Mouse (Mus musculus) kidney, embryonic 14.5 days (tissue): ENCODE measurements around the gene Lmtk3. TPM values are rescaled to one million over a fixed set of nuclear protein-coding genes. Genes with fewer than 3 reads are reported as not detected.
A peak's percentile ranks its signal among the peaks of the same experiment; 100 is the strongest.

Experiments used
- ATAC-seq: fragments of 200-750 bp; cut with Nextera tagmentation; 2 replicates; pipeline ENCODE4 v1.8.0; 2017; ENCODE audit warnings: moderate number of reproducible peaks, mild to moderate bottlenecking, moderate TSS enrichment, moderate library complexity; ENCODE audit not compliant: low FRiP score, low TSS enrichment
- H3K27ac ChIP-seq: fragments of 300-500 bp; sonication (generic); 2 replicates; pipeline ENCODE4 v1.5.1; 2014; ENCODE audit warnings: low read depth, mild to moderate bottlenecking, low read length, moderate library complexity, mixed read lengths
- H3K27me3 ChIP-seq: fragments of 300-500 bp; sonication (generic); 2 replicates; pipeline ENCODE4 v1.6.1; 2014; ENCODE audit warnings: mild to moderate bottlenecking, low read length; ENCODE audit not compliant: control insufficient read depth, insufficient read depth
- H3K36me3 ChIP-seq: fragments of 300-500 bp; sonication (generic); 2 replicates; pipeline ENCODE4 v1.6.1; 2014; ENCODE audit warnings: low read length, mixed read lengths; ENCODE audit not compliant: control insufficient read depth, insufficient read depth
- H3K4me1 ChIP-seq: fragments of 300-500 bp; sonication (generic); 2 replicates; pipeline ENCODE4 v1.6.1; 2014; ENCODE audit warnings: low read length, mixed read lengths; ENCODE audit not compliant: control insufficient read depth, insufficient read depth
- H3K4me2 ChIP-seq: fragments of 300-500 bp; sonication (generic); replicated peaks from 2 replicates; pipeline ENCODE4 v1.6.1; 2014; ENCODE audit warnings: low read depth, mild to moderate bottlenecking, low read length
- H3K4me3 ChIP-seq: fragments of 300-500 bp; sonication (generic); 2 replicates; pipeline ENCODE4 v1.5.1; 2014; ENCODE audit warnings: mild to moderate bottlenecking, low read length
- H3K9ac ChIP-seq: fragments of 300-500 bp; sonication (generic); 2 replicates; pipeline ENCODE4 v1.6.1; 2014; ENCODE audit warnings: low read depth, mild to moderate bottlenecking, low read length, moderate library complexity
- H3K9me3 ChIP-seq: fragments of 300-500 bp; sonication (generic); 2 replicates; pipeline ENCODE4 v1.6.1; 2016; ENCODE audit warnings: low read length; ENCODE audit not compliant: control insufficient read depth
- WGBS: fragments of 180-500 bp; shearing (Covaris S2); extraction: QIAGEN DNeasy Blood & Tissue Kit; methylation state at CpG from one replicate; pipeline ENCODE4 v1.1.7; 2014; 5-methylcytosine and 5-hydroxymethylcytosine counted together
- polyA plus RNA-seq: library from polyadenylated mRNA; unstranded; fragments of >200 nt; fragmentation: Nextera tagmentation; extraction: Ambion mirVana; gene quantifications from 2 replicates; pipeline ENCODE4 v1.2.1, GENCODE M21; 2014

Gene Lmtk3
- polyA plus RNA-seq, 1 experiment from 2014 or later, result 2.8 TPM

DNA sequence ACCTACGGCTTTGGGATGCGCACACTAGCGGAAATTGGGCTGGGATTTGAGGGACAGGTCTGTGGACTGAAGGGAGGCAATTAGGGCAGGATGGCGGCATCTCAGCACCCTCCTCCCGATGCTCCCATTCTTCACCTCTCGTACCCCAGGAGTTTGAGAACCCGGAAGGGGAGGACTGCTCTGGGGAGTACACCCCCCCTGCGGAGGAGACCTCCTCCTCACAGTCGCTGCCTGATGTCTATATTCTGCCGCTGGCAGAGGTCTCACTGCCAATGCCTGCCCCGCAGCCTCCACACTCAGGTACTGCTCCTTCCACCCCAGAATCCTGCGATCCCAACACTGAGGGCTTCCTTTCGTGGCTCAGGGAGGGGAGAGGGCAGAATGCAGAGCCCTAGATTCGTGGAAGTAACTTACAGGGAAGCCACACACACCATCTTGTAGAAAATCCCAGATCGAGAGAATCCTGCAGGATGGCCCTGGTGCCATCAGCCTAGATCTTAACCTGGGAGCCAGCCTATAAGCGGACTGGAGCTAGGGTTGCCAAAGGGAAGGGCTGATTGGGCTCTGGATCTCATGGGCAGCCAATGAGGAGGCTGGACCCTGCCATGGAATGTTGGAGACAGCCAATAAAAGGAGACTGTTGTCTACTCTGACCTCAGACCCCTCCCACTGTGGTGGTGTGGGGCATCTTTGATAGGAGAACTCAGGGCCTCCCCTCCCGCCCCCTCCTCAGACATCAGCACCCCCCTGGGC is 3.3 kb downstream of the Lmtk3 start:
- ATAC-seq, result peak; percentile 40; the same call in 1 of the 2 replicates
- Histone ChIP-seq H3K4me2 (peak overlapping the region; percentile 99), H3K27me3 (no peaks in the 10 kb centered on the region), H3K4me1 (peaks cover 19% of the 10 kb centered on the region), H3K9me3 (no peaks in the 10 kb centered on the region), H3K4me3 (peak overlapping the region; percentile 77), H3K27ac (0 out of 2 replicates have a peak overlapping the region, but pooled peaks have one; percentile 37), H3K9ac (peak overlapping the region; percentile 37; the same call in 1 of the 2 replicates), H3K36me3 (peaks cover 17% of the 10 kb centered on the region; the same call in 1 of the 2 replicates)
- 6% methylated on average over 17 of the region's 17 CpGs for WGBS

DNA sequence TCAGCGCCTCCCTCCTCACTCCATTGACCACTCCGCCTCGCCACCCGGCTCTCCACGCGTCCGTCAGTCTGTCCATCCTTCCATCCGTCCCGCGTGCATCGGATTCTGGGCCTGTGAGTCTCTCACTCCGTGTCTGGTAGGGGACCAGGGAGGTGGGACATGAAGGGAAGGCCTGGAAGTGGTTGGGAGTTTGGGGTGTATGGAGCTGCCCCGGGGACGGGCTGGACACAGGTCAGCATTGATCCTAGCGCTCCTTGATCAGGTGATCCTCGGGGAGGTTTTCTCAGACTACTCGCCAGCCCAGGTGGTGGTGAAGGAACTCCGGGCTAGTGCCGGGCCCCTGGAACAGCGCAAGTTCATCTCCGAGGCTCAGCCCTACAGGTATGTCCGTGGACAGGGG is 4.1 kb downstream of the Lmtk3 start:
- 83% methylated on average over 22 of the region's 22 CpGs for WGBS
- peaks cover 25% of the 10 kb centered on the region; the same call in 1 of the 2 replicates for H3K36me3 ChIP-seq
- H3K4me3 ChIP-seq, result no peak overlapping the region; the same call in 1 of the 2 replicates
- H3K27me3 ChIP-seq, result no peaks in the 10 kb centered on the region
- H3K9ac ChIP-seq, result no peak overlapping the region
- H3K27ac ChIP-seq, result no peak overlapping the region
- ATAC-seq, result no peak
- peak overlapping the region; percentile 99 for H3K4me2 ChIP-seq
- peaks cover 19% of the 10 kb centered on the region for H3K4me1 ChIP-seq
- no peaks in the 10 kb centered on the region for H3K9me3 ChIP-seq

DNA sequence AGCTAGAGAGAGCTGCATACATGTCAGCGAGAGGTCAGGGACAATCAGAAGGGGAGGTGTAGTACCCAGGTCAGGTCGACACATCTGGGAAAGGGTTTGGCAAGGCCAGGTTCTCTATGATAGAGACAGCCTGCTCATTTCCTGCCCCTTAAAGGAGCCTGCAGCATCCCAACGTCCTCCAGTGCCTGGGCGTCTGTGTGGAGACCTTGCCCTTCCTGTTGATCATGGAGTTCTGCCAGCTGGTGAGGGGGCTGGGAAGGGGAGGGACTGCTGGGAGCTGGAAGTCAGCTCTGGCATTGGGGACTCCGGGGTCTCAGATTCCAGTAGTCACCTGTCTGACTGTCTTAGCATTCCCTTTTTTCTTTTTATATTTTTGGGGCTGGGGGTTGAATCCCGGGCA is 7.2 kb downstream of the Lmtk3 start:
- H3K4me1 ChIP-seq, result peaks cover 6% of the 10 kb centered on the region; the same call in 1 of the 2 replicates
- WGBS, result 52% methylated on average over 6 of the region's 6 CpGs
- no peak for ATAC-seq
- no peak overlapping the region for H3K4me3 ChIP-seq
- no peak overlapping the region for H3K27ac ChIP-seq
- peaks cover 35% of the 10 kb centered on the region for H3K36me3 ChIP-seq
- H3K9me3 ChIP-seq, result no peaks in the 10 kb centered on the region
- no peak overlapping the region for H3K9ac ChIP-seq
- no peak overlapping the region for H3K4me2 ChIP-seq
- peaks cover 3% of the 10 kb centered on the region; the same call in 1 of the 2 replicates for H3K27me3 ChIP-seq

DNA sequence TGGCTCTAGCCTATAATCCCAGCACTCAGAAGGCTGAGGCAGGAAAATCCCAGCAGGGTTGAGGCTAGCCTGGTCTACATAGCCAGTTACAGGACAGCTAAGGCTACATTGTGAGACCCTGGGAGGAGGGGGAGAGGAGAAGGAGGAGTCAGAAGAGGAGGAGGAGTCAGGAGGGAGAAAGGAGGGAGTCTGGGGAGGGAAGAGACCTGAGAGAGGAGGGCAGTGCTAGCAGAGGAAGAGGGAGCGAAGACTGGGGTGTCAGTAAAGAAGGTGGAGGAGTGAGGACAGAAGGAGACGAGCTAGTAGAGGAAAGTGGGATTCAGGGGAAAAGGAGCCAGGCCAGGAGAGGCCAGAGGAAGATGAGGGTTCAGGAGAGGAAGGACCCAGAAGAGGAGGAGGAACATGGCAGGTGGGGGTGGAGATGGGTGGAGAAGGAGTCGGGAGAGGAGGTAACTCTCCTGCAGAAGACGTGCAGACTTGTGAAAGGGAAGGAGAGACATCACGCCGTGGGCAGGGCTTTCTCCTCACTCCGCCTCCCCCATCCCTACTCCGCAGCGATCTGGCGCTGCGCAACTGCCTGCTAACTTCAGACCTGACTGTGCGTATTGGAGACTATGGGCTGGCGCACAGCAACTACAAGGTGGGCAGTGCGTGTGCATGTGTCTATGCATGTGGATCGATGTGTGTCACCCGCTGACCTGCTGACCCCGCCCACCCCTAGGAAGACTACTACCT is 8.4 kb downstream of the Lmtk3 start:
- WGBS, result 81% methylated on average over 17 of the region's 17 CpGs
- H3K4me3 ChIP-seq, result no peak overlapping the region

DNA sequence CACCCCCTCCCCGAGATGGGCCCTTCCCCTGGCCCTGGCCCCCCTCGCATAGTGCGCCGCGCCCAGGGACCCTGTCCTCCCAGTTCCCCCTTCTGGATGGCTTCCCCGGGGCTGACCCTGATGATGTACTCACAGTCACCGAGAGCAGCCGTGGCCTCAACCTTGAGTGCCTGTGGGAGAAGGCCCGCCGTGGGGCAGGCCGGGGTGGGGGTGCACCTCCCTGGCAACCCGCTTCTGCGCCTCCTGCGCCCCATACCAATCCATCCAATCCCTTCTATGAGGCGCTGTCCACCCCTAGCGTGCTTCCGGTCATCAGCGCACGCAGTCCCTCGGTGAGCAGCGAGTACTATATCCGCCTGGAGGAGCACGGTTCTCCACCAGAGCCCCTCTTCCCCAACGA is 9.7 kb downstream of the Lmtk3 start:
- 87% methylated on average over 24 of the region's 24 CpGs for WGBS
- no peak for ATAC-seq
- Histone ChIP-seq H3K9me3 (no peaks in the 10 kb centered on the region), H3K9ac (no peak overlapping the region), H3K4me3 (no peak overlapping the region), H3K27me3 (peaks cover 9% of the 10 kb centered on the region; the same call in 1 of the 2 replicates), H3K4me1 (peaks cover 11% of the 10 kb centered on the region; the same call in 1 of the 2 replicates), H3K36me3 (peaks cover 30% of the 10 kb centered on the region), H3K27ac (no peak overlapping the region), H3K4me2 (no peak overlapping the region)

More for the DNA sequence above, 8.4 kb downstream of the Lmtk3 start:
- peaks cover 6% of the 10 kb centered on the region; the same call in 1 of the 2 replicates for H3K4me1 ChIP-seq
- ATAC-seq, result no peak
- H3K4me2 ChIP-seq, result no peak overlapping the region
- H3K27ac ChIP-seq, result no peak overlapping the region
- H3K9me3 ChIP-seq, result no peaks in the 10 kb centered on the region
- peaks cover 35% of the 10 kb centered on the region for H3K36me3 ChIP-seq
- H3K9ac ChIP-seq, result no peak overlapping the region
- peaks cover 5% of the 10 kb centered on the region; the same call in 1 of the 2 replicates for H3K27me3 ChIP-seq

DNA sequence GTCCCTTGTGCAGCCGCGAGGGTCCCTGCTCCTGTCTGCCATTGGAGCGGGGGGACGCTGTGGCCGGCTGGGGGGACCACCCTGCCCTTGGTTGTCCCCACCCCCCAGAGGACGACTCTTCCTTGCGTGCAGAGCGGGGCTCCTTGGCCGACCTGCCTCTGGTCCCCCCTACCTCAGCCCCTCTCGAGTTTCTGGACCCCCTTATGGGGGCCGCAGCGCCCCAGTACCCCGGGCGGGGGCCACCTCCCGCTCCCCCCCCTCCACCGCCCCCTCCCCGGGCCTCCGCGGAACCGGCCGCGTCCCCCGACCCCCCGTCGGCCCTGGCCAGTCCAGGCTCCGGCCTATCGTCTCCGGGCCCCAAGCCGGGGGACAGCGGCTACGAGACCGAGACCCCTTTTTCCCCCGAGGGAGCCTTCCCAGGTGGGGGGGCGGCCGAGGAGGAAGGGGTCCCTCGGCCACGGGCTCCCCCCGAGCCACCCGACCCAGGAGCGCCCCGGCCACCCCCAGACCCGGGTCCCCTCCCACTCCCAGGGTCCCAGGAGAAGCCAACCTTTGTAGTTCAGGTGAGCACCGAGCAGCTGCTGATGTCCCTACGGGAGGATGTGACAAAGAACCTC is 10.5 kb downstream of the Lmtk3 start:
- Histone ChIP-seq H3K36me3 (peaks cover 30% of the 10 kb centered on the region), H3K4me3 (no peak overlapping the region), H3K4me2 (no peak overlapping the region), H3K9ac (no peak overlapping the region), H3K9me3 (no peaks in the 10 kb centered on the region), H3K4me1 (peaks cover 11% of the 10 kb centered on the region; the same call in 1 of the 2 replicates), H3K27me3 (peaks cover 15% of the 10 kb centered on the region; the same call in 1 of the 2 replicates), H3K27ac (no peak overlapping the region)
- no peak for ATAC-seq
- WGBS, result 88% methylated on average over 39 of the region's 44 CpGs

DNA sequence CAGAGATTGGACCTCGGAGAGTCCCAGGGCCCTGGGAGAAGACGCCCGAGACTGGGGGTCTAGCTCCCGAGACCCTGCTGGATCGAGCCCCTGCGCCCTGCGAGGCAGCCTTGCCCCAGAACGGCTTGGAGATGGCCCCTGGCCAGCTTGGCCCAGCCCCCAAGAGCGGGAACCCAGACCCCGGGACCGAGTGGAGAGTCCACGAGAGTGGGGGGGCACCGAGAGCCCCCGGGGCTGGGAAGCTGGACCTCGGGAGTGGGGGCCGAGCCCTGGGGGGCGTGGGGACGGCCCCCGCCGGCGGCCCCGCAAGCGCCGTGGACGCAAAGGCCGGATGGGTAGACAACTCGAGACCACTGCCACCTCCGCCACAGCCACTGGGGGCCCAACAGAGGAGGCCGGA is 11.4 kb downstream of the Lmtk3 start:
- ATAC-seq, result no peak
- Histone ChIP-seq H3K9ac (no peak overlapping the region), H3K27ac (no peak overlapping the region), H3K4me2 (no peak overlapping the region), H3K4me1 (peaks cover 11% of the 10 kb centered on the region; the same call in 1 of the 2 replicates), H3K4me3 (no peak overlapping the region), H3K27me3 (peaks cover 15% of the 10 kb centered on the region; the same call in 1 of the 2 replicates), H3K9me3 (no peaks in the 10 kb centered on the region), H3K36me3 (peaks cover 24% of the 10 kb centered on the region)
- WGBS, result 94% methylated on average over 29 of the region's 29 CpGs

DNA sequence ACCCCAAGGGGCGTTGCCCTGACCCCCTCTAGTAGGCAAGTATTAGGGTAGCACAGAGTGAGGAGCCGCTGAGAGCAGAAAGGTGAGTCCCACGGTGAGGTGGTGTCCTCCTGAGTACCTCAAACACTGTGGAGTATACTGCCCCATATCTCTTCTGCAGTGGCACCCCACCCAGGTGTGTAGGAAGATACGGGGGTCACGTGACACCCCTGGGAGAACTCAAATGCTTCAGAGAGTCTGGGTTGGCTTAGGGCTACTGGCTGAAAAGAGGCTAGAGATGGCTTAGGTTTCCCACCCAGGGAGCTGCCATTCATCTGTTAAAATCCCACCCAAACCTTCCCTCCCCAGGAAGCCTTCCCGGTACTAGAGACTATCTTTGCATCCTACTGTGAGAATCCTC is 13.4 kb downstream of the Lmtk3 start:
- H3K9me3 ChIP-seq, result no peaks in the 10 kb centered on the region
- no peak for ATAC-seq
- H3K4me2 ChIP-seq, result no peak overlapping the region
- no peak overlapping the region for H3K9ac ChIP-seq
- WGBS, result 54% methylated on average over 6 of the region's 6 CpGs
- H3K36me3 ChIP-seq, result peaks cover 17% of the 10 kb centered on the region
- no peak overlapping the region for H3K4me3 ChIP-seq
- H3K4me1 ChIP-seq, result peaks cover 14% of the 10 kb centered on the region; the same call in 1 of the 2 replicates
- H3K27ac ChIP-seq, result no peak overlapping the region
- peaks cover 15% of the 10 kb centered on the region; the same call in 1 of the 2 replicates for H3K27me3 ChIP-seq
